Mouse (Mus musculus): ENCODE data around the gene Lrrc74a.
A peak's percentile ranks its signal among the peaks of the same experiment; 100 is the strongest.

The Lrrc74a gene

GRCm38 (mm10) chr12:86734319-86734810 lies at the start of gene Lrrc74a:
Gene Lrrc74a (plus strand): TSS chr12:86734369.
- DNase-seq (ENCODE audit: low spot score in 2 of 2): no peak

- peak; percentile 55 to 59 for DNase-seq (ENCODE audit: low spot score in 2 of 2)
These were observed 48.9 kb upstream of the Lrrc74a start for GRCm38 (mm10) chr12:86685275-86685674.

- DNase-seq (ENCODE audit: low spot score in 2 of 2): no peak
These were observed 47.4 kb upstream of the Lrrc74a start for GRCm38 (mm10) chr12:86686551-86687330.

GRCm38 (mm10) chr12:86687445-86687955 lies 46.7 kb upstream of the Lrrc74a start:
- no peak for DNase-seq (ENCODE audit: low spot score in 2 of 2)

- DNase-seq (ENCODE audit: low spot score in 2 of 2): no peak
These were observed 46.1 kb upstream of the Lrrc74a start for GRCm38 (mm10) chr12:86687971-86688573.

GRCm38 (mm10) chr12:86688917-86689316 lies 45.3 kb upstream of the Lrrc74a start:
- no peak for DNase-seq (ENCODE audit: low spot score in 2 of 2)

GRCm38 (mm10) chr12:86690700-86691485 lies 43.3 kb upstream of the Lrrc74a start:
- DNase-seq (ENCODE audit: low spot score in 2 of 2): no peak

- no peak for DNase-seq (ENCODE audit: low spot score in 2 of 2)
These were observed 41.5 kb upstream of the Lrrc74a start for GRCm38 (mm10) chr12:86692471-86693356.

- no peak for DNase-seq (ENCODE audit: low spot score in 2 of 2)
These were observed 40.8 kb upstream of the Lrrc74a start for GRCm38 (mm10) chr12:86693389-86693788.

GRCm38 (mm10) chr12:86694441-86694840 lies 39.7 kb upstream of the Lrrc74a start:
- no peak for DNase-seq (ENCODE audit: low spot score in 2 of 2)

GRCm38 (mm10) chr12:86697996-86698395 lies 36.2 kb upstream of the Lrrc74a start:
- DNase-seq (ENCODE audit: low spot score in 2 of 2): no peak

GRCm38 (mm10) chr12:86698537-86698936 lies 35.6 kb upstream of the Lrrc74a start:
- DNase-seq (ENCODE audit: low spot score in 2 of 2): no peak

GRCm38 (mm10) chr12:86699965-86700926 lies 33.9 kb upstream of the Lrrc74a start:
- peak; percentile 87 to 93 for DNase-seq (ENCODE audit: low spot score in 2 of 2)

GRCm38 (mm10) chr12:86700927-86701310 lies 33.2 kb upstream of the Lrrc74a start:
- DNase-seq (ENCODE audit: low spot score in 2 of 2): no peak

- DNase-seq (ENCODE audit: low spot score in 2 of 2): no peak
These were observed 32.7 kb upstream of the Lrrc74a start for GRCm38 (mm10) chr12:86701491-86701890.

- no peak for DNase-seq (ENCODE audit: low spot score in 2 of 2)
These were observed 31.5 kb upstream of the Lrrc74a start for GRCm38 (mm10) chr12:86702690-86703089.

- DNase-seq (ENCODE audit: low spot score in 2 of 2): no peak
These were observed 28.3 kb upstream of the Lrrc74a start for GRCm38 (mm10) chr12:86705843-86706242.

GRCm38 (mm10) chr12:86714026-86714425 lies 20.1 kb upstream of the Lrrc74a start:
- no peak for DNase-seq (ENCODE audit: low spot score in 2 of 2)

GRCm38 (mm10) chr12:86715401-86715800 lies 18.8 kb upstream of the Lrrc74a start:
- DNase-seq (ENCODE audit: low spot score in 2 of 2): peak; percentile 58

GRCm38 (mm10) chr12:86716962-86717361 lies 17.2 kb upstream of the Lrrc74a start:
- no peak for DNase-seq (ENCODE audit: low spot score in 2 of 2)
